Mouse (Mus musculus): ENCODE measurements at regions not wholly inside any gene's neighbourhood (a gene's known extent, or its start where the extent isn't known, plus 50 kb on each side); places are given as distances from the start of the nearest gene placed in this dataset.
"Not testable (repeated sequence)": the region's sequence is repeated elsewhere in the genome, so short reads cannot be mapped to it uniquely, and the experiment has no call there.

DNA sequence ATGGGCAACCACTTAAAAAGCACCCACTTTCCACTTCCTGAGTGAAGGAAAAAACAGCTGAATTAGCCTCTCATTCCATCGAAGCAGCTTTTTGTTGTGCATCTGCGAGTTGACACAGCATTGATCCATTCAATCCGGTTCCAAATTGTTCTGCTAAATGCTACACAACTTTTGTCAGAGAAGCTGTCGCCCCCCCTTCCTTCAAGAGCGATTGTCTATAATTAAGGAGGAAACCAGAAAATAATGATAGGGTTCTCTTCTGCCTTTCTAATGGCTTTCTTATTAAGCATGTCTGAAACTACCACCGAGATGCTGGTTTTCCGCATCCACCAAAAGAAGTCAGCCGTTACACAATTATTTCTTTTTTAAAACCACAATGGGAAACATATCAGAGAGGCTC is 183.2 kb upstream of the Gm10131 start:
- no peak overlapping the region for H3K27ac ChIP-seq (replicated peaks)
- H3K27me3 ChIP-seq = no peaks in the 10 kb centered on the region
- no peak overlapping the region for H3K9ac ChIP-seq (replicated peaks)
- no peak overlapping the region for H3K4me3 ChIP-seq
- H3K9me3 ChIP-seq = 0 out of 2 replicates have a peak, but pooled peaks cover 8% of the 10 kb centered on the region
- H3K4me2 ChIP-seq (replicated peaks) = no peak overlapping the region
- H3K36me3 ChIP-seq = no peaks in the 10 kb centered on the region
- 92% methylated on average over 8 of the region's 8 CpGs for WGBS
- ATAC-seq (ENCODE audit: low FRiP score, low read depth) = no peak
- no peaks in the 10 kb centered on the region for H3K4me1 ChIP-seq

DNA sequence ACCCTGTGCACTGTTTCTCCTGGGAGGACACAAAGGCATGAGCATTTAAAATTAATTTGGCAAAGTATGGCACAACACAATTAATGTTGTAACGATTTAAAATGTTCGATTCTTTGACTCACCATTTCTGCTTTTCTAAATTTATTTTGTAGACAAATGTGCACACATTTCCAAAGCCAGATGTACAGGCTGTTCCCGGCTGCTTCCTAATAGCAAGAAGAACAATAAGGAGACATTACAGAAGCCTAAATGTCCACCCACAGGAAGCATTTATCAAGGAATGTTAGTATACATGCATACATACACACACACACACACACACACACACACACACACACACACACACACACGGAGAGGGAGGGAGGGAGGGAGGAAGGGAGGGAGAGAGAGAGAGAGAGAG is 179.1 kb upstream of the Gm10131 start:
- no peaks in the 10 kb centered on the region for H3K4me1 ChIP-seq
- no peak overlapping the region for H3K4me3 ChIP-seq
- no peak overlapping the region for H3K9ac ChIP-seq (replicated peaks)
- ATAC-seq (ENCODE audit: low FRiP score, low read depth) = no peak
- no peak overlapping the region for H3K27ac ChIP-seq (replicated peaks)
- no peaks in the 10 kb centered on the region for H3K36me3 ChIP-seq
- 89% methylated on average over 3 of the region's 4 CpGs for WGBS
- H3K27me3 ChIP-seq = no peaks in the 10 kb centered on the region
- H3K4me2 ChIP-seq (replicated peaks) = no peak overlapping the region
- 0 out of 2 replicates have a peak, but pooled peaks cover 8% of the 10 kb centered on the region for H3K9me3 ChIP-seq

DNA sequence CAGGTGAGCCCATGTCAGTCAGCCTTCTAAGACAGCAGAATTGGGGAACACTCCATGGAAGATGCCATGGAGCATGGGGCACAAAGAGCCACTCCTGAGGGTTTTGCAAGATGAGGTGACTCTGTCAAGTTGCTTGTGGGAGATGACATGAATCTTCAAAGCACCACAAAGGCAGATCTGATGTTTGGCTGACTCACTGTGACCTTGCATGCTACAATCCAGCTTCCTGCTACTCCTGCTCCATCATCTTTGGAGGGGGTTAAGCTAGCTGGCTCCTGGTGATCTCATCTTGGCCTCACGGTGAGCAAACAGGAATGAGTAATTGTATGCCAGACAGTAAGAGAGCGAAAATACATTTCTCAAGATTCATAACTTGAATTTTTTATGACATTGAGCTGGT is 176.3 kb upstream of the Gm10131 start:
- WGBS = 90% methylated on average over 2 of the region's 2 CpGs
- H3K27ac ChIP-seq (replicated peaks) = no peak overlapping the region

DNA sequence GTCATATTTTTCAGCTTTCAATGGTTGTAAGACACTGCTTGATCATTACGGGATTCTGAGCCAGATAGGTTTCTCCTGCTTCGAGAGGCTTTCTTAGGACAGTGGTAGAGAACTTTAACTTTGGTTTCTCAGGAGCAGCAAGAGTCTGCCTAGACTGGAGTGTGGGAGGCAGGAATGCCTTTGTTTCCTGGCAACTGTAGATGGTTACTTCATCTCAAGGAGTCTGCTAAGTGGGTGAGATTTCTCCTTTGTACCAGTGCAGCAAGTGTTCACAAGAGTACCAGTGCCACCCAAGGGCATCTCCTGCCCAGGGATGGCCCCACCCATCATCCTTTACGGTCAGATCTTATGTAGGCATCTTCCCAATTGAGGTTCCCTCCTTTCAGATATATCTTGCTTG is 173.0 kb upstream of the Gm10131 start:
- no peaks in the 10 kb centered on the region for H3K36me3 ChIP-seq
- 92% methylated on average over 3 of the region's 3 CpGs for WGBS

More for the DNA sequence above, 176.3 kb upstream of the Gm10131 start:
- no peak overlapping the region for H3K4me2 ChIP-seq (replicated peaks)
- H3K9ac ChIP-seq (replicated peaks) = no peak overlapping the region
- H3K9me3 ChIP-seq = no peaks in the 10 kb centered on the region
- no peaks in the 10 kb centered on the region for H3K4me1 ChIP-seq
- no peaks in the 10 kb centered on the region for H3K36me3 ChIP-seq
- H3K4me3 ChIP-seq = no peak overlapping the region
- ATAC-seq (ENCODE audit: low FRiP score, low read depth) = no peak
- H3K27me3 ChIP-seq = no peaks in the 10 kb centered on the region

DNA sequence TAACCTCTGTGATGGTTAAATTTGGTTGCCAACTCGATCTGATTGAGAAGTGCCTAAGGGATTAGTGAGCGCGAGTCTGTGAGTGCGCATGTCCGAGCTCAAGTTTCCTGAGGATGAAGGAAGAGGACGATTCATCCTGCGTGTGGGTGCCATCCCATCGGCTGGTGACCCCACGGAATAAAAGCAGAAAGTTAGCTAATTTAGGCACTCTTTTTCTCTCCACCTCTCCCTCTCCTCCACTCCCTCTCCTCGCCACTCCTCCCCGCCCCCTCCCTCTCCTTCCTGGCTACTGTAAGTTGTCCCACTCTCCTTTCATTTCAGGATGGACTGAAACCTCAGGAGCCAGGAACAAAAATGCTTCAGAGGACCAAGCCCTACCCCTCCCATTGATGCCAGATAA is 168.9 kb upstream of the Gm10131 start:
- no peak overlapping the region for H3K4me3 ChIP-seq
- H3K4me2 ChIP-seq (replicated peaks) = no peak overlapping the region
- no CpG with 5 or more reads among the region's 11 CpGs for WGBS
- ATAC-seq (ENCODE audit: low FRiP score, low read depth) = no peak
- H3K27ac ChIP-seq (replicated peaks) = no peak overlapping the region
- no peaks in the 10 kb centered on the region for H3K36me3 ChIP-seq
- H3K4me1 ChIP-seq = no peaks in the 10 kb centered on the region
- H3K27me3 ChIP-seq = no peaks in the 10 kb centered on the region
- no peak overlapping the region for H3K9ac ChIP-seq (replicated peaks)
- no peaks in the 10 kb centered on the region for H3K9me3 ChIP-seq

More for the DNA sequence above, 173.0 kb upstream of the Gm10131 start:
- no peaks in the 10 kb centered on the region for H3K9me3 ChIP-seq
- H3K4me3 ChIP-seq = no peak overlapping the region
- no peak overlapping the region for H3K4me2 ChIP-seq (replicated peaks)
- no peak overlapping the region for H3K27ac ChIP-seq (replicated peaks)
- H3K27me3 ChIP-seq = no peaks in the 10 kb centered on the region
- H3K4me1 ChIP-seq = no peaks in the 10 kb centered on the region
- ATAC-seq (ENCODE audit: low FRiP score, low read depth) = no peak
- no peak overlapping the region for H3K9ac ChIP-seq (replicated peaks)

DNA sequence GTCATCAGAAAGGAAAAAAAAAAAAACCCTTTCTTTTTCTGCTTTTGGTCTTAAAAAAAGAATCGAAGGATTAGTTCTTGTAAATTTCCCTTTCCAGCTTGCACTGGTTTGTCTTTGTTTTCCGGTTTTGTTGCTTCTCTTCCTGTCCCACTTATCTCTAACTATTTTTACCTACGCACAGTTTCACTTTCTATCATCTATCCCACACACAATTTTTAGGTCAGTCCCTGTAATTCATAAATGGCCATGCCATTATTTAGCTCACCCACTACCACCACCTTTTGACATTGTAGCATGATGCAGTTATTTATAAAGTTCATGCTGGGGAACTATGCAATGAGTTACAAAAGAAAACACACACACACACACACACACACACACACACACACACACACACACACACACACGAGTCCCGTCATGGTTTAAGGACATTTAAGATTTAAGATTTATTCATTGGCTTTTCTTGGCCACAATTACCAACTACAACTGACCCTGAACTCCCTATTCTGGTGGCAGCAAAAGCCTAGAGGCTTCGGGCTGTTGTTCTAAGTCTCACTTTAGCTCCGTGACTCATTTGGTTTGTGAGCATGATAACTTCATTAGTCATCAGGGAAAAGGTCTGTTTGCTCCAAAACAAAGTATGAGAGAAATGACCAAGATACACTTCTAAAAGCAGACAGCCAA is 164.6 kb upstream of the Gm10131 start:
- no peak overlapping the region for H3K27ac ChIP-seq (replicated peaks)

DNA sequence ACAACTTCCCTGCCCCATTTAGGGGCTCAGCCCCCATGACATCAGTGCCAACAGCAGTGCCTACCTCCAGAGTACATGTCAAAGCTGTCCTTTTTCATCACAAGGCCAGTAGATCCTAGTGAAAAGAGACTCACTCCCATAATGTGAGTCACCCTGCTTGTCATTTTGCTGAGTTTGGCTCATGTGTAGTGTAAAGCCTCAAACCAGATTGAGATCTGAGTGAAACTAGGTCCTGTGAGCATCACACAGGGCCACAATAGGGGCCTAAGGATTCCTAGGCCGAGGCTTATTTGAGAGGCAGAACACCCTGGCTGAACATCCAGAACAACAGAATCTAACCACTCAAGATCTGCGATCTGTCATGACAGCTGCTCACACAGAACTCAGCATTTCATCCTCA is 163.3 kb upstream of the Gm10131 start:
- H3K9me3 ChIP-seq; H3K4me1 ChIP-seq; H3K27ac ChIP-seq (replicated peaks); H3K9ac ChIP-seq (replicated peaks); H3K4me3 ChIP-seq; H3K4me2 ChIP-seq (replicated peaks); H3K27me3 ChIP-seq; H3K36me3 ChIP-seq; ATAC-seq (ENCODE audit: low FRiP score, low read depth): not testable (repeated sequence)
- WGBS = 91% methylated on average over 2 of the region's 2 CpGs

More for the DNA sequence above, 164.6 kb upstream of the Gm10131 start:
- ATAC-seq (ENCODE audit: low FRiP score, low read depth) = no peak
- H3K4me3 ChIP-seq = no peak overlapping the region
- no peak overlapping the region for H3K4me2 ChIP-seq (replicated peaks)
- H3K27me3 ChIP-seq = no peaks in the 10 kb centered on the region
- no peak overlapping the region for H3K9ac ChIP-seq (replicated peaks)
- WGBS = 82% methylated on average over 7 of the region's 7 CpGs
- H3K9me3 ChIP-seq = no peaks in the 10 kb centered on the region
- H3K4me1 ChIP-seq = no peaks in the 10 kb centered on the region
- H3K36me3 ChIP-seq = no peaks in the 10 kb centered on the region

DNA sequence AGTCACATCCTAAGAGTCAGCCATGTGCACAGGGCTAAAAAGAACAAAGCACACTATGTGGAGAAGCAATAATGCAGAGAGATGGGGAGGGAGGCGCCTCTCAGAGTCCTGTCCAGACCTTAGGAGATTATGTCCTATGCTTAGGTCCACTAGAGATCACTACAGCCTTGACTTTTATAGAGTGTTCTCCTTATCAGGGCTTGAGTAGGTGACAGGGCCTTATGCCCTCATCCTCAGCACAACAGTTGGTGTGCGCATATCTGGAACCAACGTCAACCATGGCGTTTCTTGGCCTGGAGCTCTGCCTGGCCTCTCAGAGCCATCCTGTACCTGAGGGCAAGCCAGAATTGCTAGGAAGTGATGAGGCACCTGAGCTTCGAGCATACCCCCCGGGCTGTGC is 162.6 kb upstream of the Gm10131 start:
- no peak overlapping the region for H3K27ac ChIP-seq (replicated peaks)

DNA sequence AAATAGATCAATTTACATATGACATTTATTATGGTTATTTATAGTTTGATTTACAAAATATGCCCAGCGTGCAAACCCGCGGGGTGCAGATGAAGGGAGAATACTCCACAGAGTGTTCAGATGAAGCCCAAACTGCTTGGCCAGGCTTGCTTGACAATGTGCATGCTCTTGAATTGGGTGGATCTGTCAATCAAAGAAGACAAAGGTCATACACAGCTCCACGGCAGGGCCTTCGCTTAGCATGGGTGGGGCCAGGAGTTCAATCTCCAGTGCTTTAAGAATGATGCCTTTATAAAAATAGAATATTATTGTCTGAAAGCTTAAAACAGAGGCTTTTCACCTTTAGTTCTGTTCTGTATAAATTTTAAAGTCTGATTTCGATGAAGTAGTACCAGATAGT is 158.3 kb upstream of the Gm10131 start:
- Histone ChIP-seq H3K9ac (replicated peaks) (no peak overlapping the region), H3K9me3 (no peaks in the 10 kb centered on the region), H3K27ac (replicated peaks) (no peak overlapping the region), H3K27me3 (no peaks in the 10 kb centered on the region), H3K36me3 (no peaks in the 10 kb centered on the region), H3K4me2 (replicated peaks) (no peak overlapping the region), H3K4me3 (no peak overlapping the region), H3K4me1 (no peaks in the 10 kb centered on the region)
- no peak for ATAC-seq (ENCODE audit: low FRiP score, low read depth)
- 82% methylated on average over 6 of the region's 6 CpGs for WGBS

More for the DNA sequence above, 162.6 kb upstream of the Gm10131 start:
- WGBS = 96% methylated on average over 6 of the region's 6 CpGs
- Histone ChIP-seq H3K9me3 (no peaks in the 10 kb centered on the region), H3K4me1 (no peaks in the 10 kb centered on the region), H3K4me2 (replicated peaks) (no peak overlapping the region), H3K4me3 (no peak overlapping the region), H3K9ac (replicated peaks) (no peak overlapping the region), H3K36me3 (no peaks in the 10 kb centered on the region), H3K27me3 (no peaks in the 10 kb centered on the region)
- ATAC-seq (ENCODE audit: low FRiP score, low read depth) = no peak

DNA sequence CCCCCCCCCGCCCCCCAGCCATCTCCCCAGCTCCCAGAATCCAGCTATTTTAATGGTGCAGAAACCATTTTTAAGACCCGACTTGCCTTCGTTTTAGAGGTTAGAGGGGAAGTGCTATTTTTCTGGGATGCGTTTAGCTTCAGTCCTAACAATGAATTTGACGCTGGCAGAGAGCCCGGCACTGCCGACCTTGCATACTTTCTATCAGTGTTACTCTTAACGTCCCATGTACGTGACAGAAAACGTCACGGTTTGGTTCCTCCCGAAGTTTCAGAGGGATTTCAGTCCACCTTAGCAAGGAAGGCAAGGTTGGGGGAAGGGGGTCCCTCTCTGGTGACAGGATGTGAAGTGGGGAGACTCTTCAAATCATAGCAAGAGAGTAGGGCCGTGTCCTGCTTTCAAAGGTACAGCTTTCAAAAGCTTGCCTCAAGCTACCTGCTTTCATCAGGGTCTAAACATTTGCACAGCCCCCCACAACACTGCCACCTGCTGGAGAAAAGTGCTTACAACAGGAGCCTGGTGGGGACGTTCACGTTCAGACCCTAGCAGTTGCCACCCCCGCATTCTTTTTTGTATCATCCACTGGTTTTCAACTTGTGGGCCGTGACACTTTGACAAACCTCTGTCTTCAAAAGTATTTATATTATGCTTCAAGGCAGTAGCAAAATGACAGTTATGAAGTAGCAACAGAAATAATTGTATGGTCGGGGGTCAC is 157.4 kb upstream of the Gm10131 start:
- H3K36me3 ChIP-seq = no peaks in the 10 kb centered on the region
- no peak for ATAC-seq (ENCODE audit: low FRiP score, low read depth)
- H3K4me3 ChIP-seq = no peak overlapping the region
- H3K27ac ChIP-seq (replicated peaks) = no peak overlapping the region
- WGBS = 94% methylated on average over 18 of the region's 18 CpGs
- no peaks in the 10 kb centered on the region for H3K9me3 ChIP-seq
- H3K4me2 ChIP-seq (replicated peaks) = no peak overlapping the region
- H3K9ac ChIP-seq (replicated peaks) = no peak overlapping the region
- H3K27me3 ChIP-seq = no peaks in the 10 kb centered on the region
- H3K4me1 ChIP-seq = no peaks in the 10 kb centered on the region

DNA sequence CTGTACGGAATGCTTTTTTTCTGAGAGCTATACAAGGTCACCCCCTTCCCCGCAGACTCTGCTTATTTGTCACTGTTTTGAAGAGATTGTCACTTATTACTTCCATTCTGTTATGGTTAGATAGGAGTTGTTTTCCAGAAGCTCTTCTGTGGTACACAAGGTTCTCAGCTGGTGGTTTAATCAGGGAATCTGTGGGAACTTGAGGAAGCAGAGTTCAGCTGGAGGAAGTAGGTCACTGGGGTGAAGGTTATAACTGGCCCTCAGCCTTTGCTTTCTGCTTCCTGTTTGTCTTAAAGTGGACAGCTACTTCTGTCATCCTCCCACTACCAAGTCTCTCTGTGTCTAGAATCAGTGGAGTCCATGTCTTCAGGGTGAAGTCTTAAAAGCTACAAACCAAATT is 143.4 kb upstream of the Gm10131 start:
- no peaks in the 10 kb centered on the region for H3K27me3 ChIP-seq
- no peak overlapping the region for H3K4me3 ChIP-seq
- 93% methylated on average over 2 of the region's 2 CpGs for WGBS
- H3K4me1 ChIP-seq = peaks cover 9% of the 10 kb centered on the region
- H3K36me3 ChIP-seq = no peaks in the 10 kb centered on the region
- H3K27ac ChIP-seq (replicated peaks) = no peak overlapping the region
- H3K9ac ChIP-seq (replicated peaks) = no peak overlapping the region
- no peak overlapping the region for H3K4me2 ChIP-seq (replicated peaks)
- no peak for ATAC-seq (ENCODE audit: low FRiP score, low read depth)
- H3K9me3 ChIP-seq = 0 out of 2 replicates have a peak, but pooled peaks cover 3% of the 10 kb centered on the region

DNA sequence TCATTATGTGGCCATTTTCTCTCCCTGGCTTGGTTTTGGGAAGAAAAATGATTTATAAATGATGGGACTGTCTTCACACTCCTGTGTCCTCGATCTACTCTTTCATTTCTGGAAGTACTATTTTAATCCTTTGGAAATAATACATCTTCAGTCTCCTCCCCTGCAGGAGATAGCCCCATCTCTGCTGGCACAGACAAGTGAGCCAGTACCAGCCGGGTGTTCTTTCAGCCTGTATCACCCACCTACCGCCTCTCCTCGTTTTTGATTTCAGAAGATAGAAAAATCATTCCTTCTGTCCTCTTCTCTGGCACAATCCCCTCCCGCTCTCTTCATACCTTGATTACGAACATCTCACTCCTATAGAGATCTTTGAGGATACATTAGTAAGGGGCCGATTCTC is 140.4 kb upstream of the Gm10131 start:
- Histone ChIP-seq H3K36me3 (no peaks in the 10 kb centered on the region), H3K4me2 (replicated peaks) (no peak overlapping the region), H3K4me3 (no peak overlapping the region), H3K27ac (replicated peaks) (no peak overlapping the region), H3K4me1 (peaks cover 15% of the 10 kb centered on the region), H3K9ac (replicated peaks) (no peak overlapping the region), H3K9me3 (peaks cover 4% of the 10 kb centered on the region; the same call in 1 of the 2 replicates), H3K27me3 (no peaks in the 10 kb centered on the region)
- 92% methylated on average over 7 of the region's 7 CpGs for WGBS
- no peak for ATAC-seq (ENCODE audit: low FRiP score, low read depth)

Data from midbrain, embryonic 12.5 days (tissue).